Mouse (Mus musculus) heart, postnatal 0 days (tissue): ENCODE measurements at regions not wholly inside any gene's neighbourhood (a gene's known extent, or its start where the extent isn't known, plus 50 kb on each side); places are given as distances from the start of the nearest gene placed in this dataset.

Source experiments
- CTCF ChIP-seq: IDR thresholded peaks from 2 replicates; pipeline ENCODE4 v1.5.1; 2016; ENCODE audit warnings: antibody characterized with exemption, control low read depth, low read depth
- EP300 ChIP-seq: IDR thresholded peaks from 2 replicates; pipeline ENCODE4 v1.6.1; 2016; ENCODE audit warnings: antibody characterized with exemption, low read depth

DNA sequence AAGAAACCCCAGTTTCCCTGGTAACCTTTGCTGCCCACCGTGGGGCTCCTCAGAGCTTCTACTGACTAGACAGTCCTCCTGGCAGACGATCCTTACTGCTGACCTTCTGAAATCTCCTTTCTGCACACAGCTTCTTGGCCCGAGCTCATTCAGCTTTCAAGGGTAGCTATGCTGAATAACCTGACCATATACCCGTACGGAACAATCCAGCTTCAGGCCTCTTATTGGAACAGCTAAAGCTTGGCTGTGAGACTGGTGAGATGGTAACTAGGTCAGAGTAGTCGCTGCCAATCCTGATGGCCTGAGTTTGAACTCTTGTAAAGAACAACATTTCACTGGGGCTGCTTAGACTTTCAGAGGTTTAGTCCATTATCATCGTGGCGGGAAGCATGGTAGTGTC is 69.1 kb upstream of the Ankrd28 start:
- TF ChIP-seq CTCF, result no peak
- no peak for TF ChIP-seq EP300
